Mouse (Mus musculus) thymus, adult 2 months (tissue): ENCODE measurements around the gene Sox10.

Experiments used
- CTCF ChIP-seq: fragments of 200-500 bp; IDR thresholded peaks from 2 replicates; pipeline ENCODE4 v1.5.1; 2012; ENCODE audit warnings: mild to moderate bottlenecking, control low read depth, low read length, moderate library complexity, borderline replicate concordance; ENCODE audit not compliant: control insufficient read depth, poor library complexity, insufficient read depth; ENCODE audit errors: extremely low read depth
- POLR2A ChIP-seq: fragments of 200-500 bp; IDR thresholded peaks from 2 replicates; pipeline ENCODE4 v1.6.1; 2012; ENCODE audit warnings: mild to moderate bottlenecking, low read length, control low read depth, moderate library complexity; ENCODE audit not compliant: control insufficient read depth, poor library complexity, insufficient read depth; ENCODE audit errors: extremely low read depth

DNA sequence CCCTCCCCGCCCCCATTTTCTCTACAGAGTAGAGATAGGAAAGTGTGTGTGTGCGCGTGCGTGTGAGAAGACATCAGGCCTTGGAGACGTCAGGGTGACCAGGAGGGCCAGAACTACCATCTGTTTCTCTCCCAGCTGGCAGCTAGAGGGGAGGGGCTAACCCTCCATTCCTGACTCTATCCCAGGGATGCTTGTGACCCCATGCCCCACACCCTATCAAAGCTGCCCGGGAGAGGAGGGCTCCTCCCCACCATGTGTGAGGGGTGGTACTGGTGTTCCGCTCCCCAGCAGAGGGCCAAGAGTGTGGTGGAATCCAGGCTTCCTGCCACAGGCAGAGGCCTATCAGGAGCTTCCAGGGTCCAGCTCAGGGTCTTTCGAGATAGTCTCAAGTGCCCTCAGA, 1.7 kb upstream of the Sox10 start:
- TF ChIP-seq POLR2A = no peak
- no peak for TF ChIP-seq CTCF
